In genomic region chr10:80663485-80664196, GRCm38 (mm10) we compare ENCODE assay signal across 10 mouse cellular contexts. TPM values are rescaled to one million over a fixed set of nuclear protein-coding genes. Genes with fewer than 3 reads are reported as not detected.
DNase-seq lines count a peak whose midpoint lies in the region; ATAC-seq and TF ChIP-seq lines count a peak whose summit lies in the region.
"Had no signal": no experiment of that assay in that cellular context is flagged by ENCODE, and none has a peak within 500 bp of the region (broad histone marks: within the 10 kb centered on the region; RNA-seq: fewer than 3 reads in every experiment).

No protein-coding gene starts in this region.

- peak; percentile 53 to 64 for DNase-seq in heart, adult 18-20 months
- DNase-seq in heart, adult 8-10 months (ENCODE audit: low spot score) = no peak
- DNase-seq in spleen, postnatal 36 days (ENCODE audit: low spot score in 2 of 2) = peak; percentile 78 to 80
- no peak for DNase-seq in spleen, postnatal 4 days (ENCODE audit: low spot score in 2 of 2)
- no peak for DNase-seq in limb, embryonic 10.5 days (ENCODE audit: low spot score)
- no peak for DNase-seq in cerebellum, adult 18-20 months
- DNase-seq: retina, postnatal 1 day had no signal

- H3K4me2 ChIP-seq in forebrain, embryonic 16.5 days (ENCODE audit: low read length) = no peak overlapping the region

- H3K9ac ChIP-seq in forebrain, embryonic 16.5 days (replicated peaks; ENCODE audit: low read depth, low read length) = no peak overlapping the region

- H3K27me3 ChIP-seq in limb, embryonic 10.5 days (ENCODE audit: low read depth, poor library complexity, severe bottlenecking) = no peaks in the 10 kb centered on the region
- no peaks in the 10 kb centered on the region for H3K27me3 ChIP-seq in small intestine, adult 2 months (ENCODE audit: control insufficient read depth, insufficient read depth, low read length)
- H3K27me3 ChIP-seq in forebrain, embryonic 16.5 days (replicated peaks; ENCODE audit: control insufficient read depth, insufficient read depth, low read length) = no peaks in the 10 kb centered on the region

- no peak for TF ChIP-seq POLR2A in small intestine, adult 2 months (IDR thresholded peaks at IDR 0.05; ENCODE audit: low read depth, low read length)

- H3K36me3 ChIP-seq in limb, embryonic 10.5 days = peaks cover 34% of the 10 kb centered on the region
- peaks cover 30% of the 10 kb centered on the region for H3K36me3 ChIP-seq in small intestine, adult 2 months (ENCODE audit: control insufficient read depth, insufficient read depth, low read length)
- H3K36me3 ChIP-seq in forebrain, embryonic 16.5 days (ENCODE audit: control insufficient read depth, insufficient read depth) = peaks cover 24% of the 10 kb centered on the region

- peak overlapping the region; percentile 64; the same call in 1 of the 2 replicates for H3K27ac ChIP-seq in limb, embryonic 10.5 days
- peak overlapping the region; percentile 97 for H3K27ac ChIP-seq in small intestine, adult 2 months (ENCODE audit: insufficient read depth, low read depth, low read length)
- no peak overlapping the region for H3K27ac ChIP-seq in forebrain, embryonic 16.5 days (ENCODE audit: low read length)

- H3K9me3 ChIP-seq in limb, embryonic 10.5 days (replicated peaks) = no peaks in the 10 kb centered on the region
- no peaks in the 10 kb centered on the region for H3K9me3 ChIP-seq in forebrain, embryonic 16.5 days (ENCODE audit: control insufficient read depth, low read length)
- H3K9me3 ChIP-seq: G1E had no signal

- no peak for ATAC-seq in forebrain, embryonic 16.5 days

- 29% methylated on average over 5 of the region's 5 CpGs for WGBS in limb, embryonic 10.5 days
- WGBS in small intestine, adult 2 months = 27% methylated on average over 5 of the region's 5 CpGs
- WGBS in forebrain, embryonic 16.5 days = 62% methylated on average over 5 of the region's 5 CpGs

- peaks cover 58% of the 10 kb centered on the region for H3K4me1 ChIP-seq in limb, embryonic 10.5 days
- H3K4me1 ChIP-seq in small intestine, adult 2 months (ENCODE audit: control insufficient read depth, insufficient read depth, insufficient read length, low read length) = peaks cover 24% of the 10 kb centered on the region
- H3K4me1 ChIP-seq in forebrain, embryonic 16.5 days (replicated peaks; ENCODE audit: control insufficient read depth, insufficient read depth, low read length) = peaks cover 9% of the 10 kb centered on the region; the same call in 1 of the 2 replicates

- H3K4me3 ChIP-seq in limb, embryonic 10.5 days = 0 out of 2 replicates have a peak overlapping the region, but pooled peaks have one; percentile 21
- no peak overlapping the region for H3K4me3 ChIP-seq in small intestine, adult 2 months (ENCODE audit: low read depth, low read length)
- H3K4me3 ChIP-seq in forebrain, embryonic 16.5 days (replicated peaks; ENCODE audit: low read length) = no peak overlapping the region

- TF ChIP-seq CTCF in small intestine, adult 2 months (IDR thresholded peaks at IDR 0.05; ENCODE audit: extremely low read depth, insufficient read length, insufficient replicate concordance, low read depth, low read length) = no peak

RNA-seq across cellular contexts. Expression of gene Btbd2, which starts 6.8 kb away (rescaled TPM):
- 10 to 100 TPM; 43.2 to 46.1 TPM for total RNA-seq in heart, adult 18-20 months (2021)
- 10 to 100 TPM; 44.0 to 52.5 (median 48.5) TPM for total RNA-seq in heart, adult 8-10 months (2022)
- polyA plus RNA-seq in limb, embryonic 10.5 days (2016; fragmentation: Nextera tagmentation; extraction: Ambion mirVana) = 84.9 and 98.6 TPM in 2 replicates
- 45.4 and 84.1 TPM in 2 replicates for polyA plus RNA-seq in small intestine, adult 2 months (2012; rRNA removed)
- 75.2 and 79.7 TPM in 2 replicates for polyA plus RNA-seq in forebrain, embryonic 16.5 days (2015; fragmentation: Nextera tagmentation; extraction: Ambion mirVana)

RNA-seq across cellular contexts. Expression of gene Mknk2, which starts 14.3 kb away (rescaled TPM):
- total RNA-seq in heart, adult 18-20 months (2021) = 100 to 1,000 TPM; 185 to 204 TPM
- 100 to 1,000 TPM; 197 to 243 (median 216) TPM for total RNA-seq in heart, adult 8-10 months (2022)
- polyA plus RNA-seq in limb, embryonic 10.5 days (2016; fragmentation: Nextera tagmentation; extraction: Ambion mirVana) = 137 and 153 TPM in 2 replicates
- 96.1 and 146 TPM in 2 replicates for polyA plus RNA-seq in small intestine, adult 2 months (2012; rRNA removed)
- 57.1 and 61.2 TPM in 2 replicates for polyA plus RNA-seq in forebrain, embryonic 16.5 days (2015; fragmentation: Nextera tagmentation; extraction: Ambion mirVana)

RNA-seq across cellular contexts. Expression of gene Mob3a, which starts 38.1 kb away (rescaled TPM):
- total RNA-seq in heart, adult 18-20 months (2021) = 1 to 10 TPM; 7.5 to 8.0 TPM
- total RNA-seq in heart, adult 8-10 months (2022) = 1 to 10 TPM; 3.8 to 6.0 (median 5.4) TPM
- 48.2 and 54.7 TPM in 2 replicates for polyA plus RNA-seq in limb, embryonic 10.5 days (2016; fragmentation: Nextera tagmentation; extraction: Ambion mirVana)
- 26.5 and 40.0 TPM in 2 replicates for polyA plus RNA-seq in small intestine, adult 2 months (2012; rRNA removed)
- 56.9 and 59.4 TPM in 2 replicates for polyA plus RNA-seq in forebrain, embryonic 16.5 days (2015; fragmentation: Nextera tagmentation; extraction: Ambion mirVana)

RNA-seq across cellular contexts. Expression of gene Izumo4, which starts 38.3 kb away (rescaled TPM):
- 1 to 10 TPM; 2.5 to 2.6 TPM for total RNA-seq in heart, adult 18-20 months (2021)
- total RNA-seq in heart, adult 8-10 months (2022) = 1 to 10 TPM; 2.2 to 5.3 (median 3.6) TPM
- 8.6 and 10.8 TPM in 2 replicates for polyA plus RNA-seq in limb, embryonic 10.5 days (2016; fragmentation: Nextera tagmentation; extraction: Ambion mirVana)
- polyA plus RNA-seq in small intestine, adult 2 months (2012; rRNA removed) = 20.8 and 36.3 TPM in 2 replicates
- polyA plus RNA-seq in forebrain, embryonic 16.5 days (2015; fragmentation: Nextera tagmentation; extraction: Ambion mirVana) = 32.5 and 44.1 TPM in 2 replicates

RNA-seq across cellular contexts. Expression of gene Csnk1g2, which starts 41.0 kb away (rescaled TPM):
- 100 to 1,000 TPM; 121 to 132 TPM for total RNA-seq in heart, adult 18-20 months (2021)
- total RNA-seq in heart, adult 8-10 months (2022) = 100 to 1,000 TPM; 119 to 132 (median 122) TPM
- polyA plus RNA-seq in limb, embryonic 10.5 days (2016; fragmentation: Nextera tagmentation; extraction: Ambion mirVana) = 237 and 255 TPM in 2 replicates
- polyA plus RNA-seq in small intestine, adult 2 months (2012; rRNA removed) = 115 and 266 TPM in 2 replicates
- 91.3 and 96.9 TPM in 2 replicates for polyA plus RNA-seq in forebrain, embryonic 16.5 days (2015; fragmentation: Nextera tagmentation; extraction: Ambion mirVana)

Comparison
In these comparisons a context has a peak if more than half of its experiments do, and no peak if none do; other contexts are left out.
1. DNase-seq: peak in heart, adult 18-20 months (2 of 2) and spleen, postnatal 36 days (2 of 2); none in heart, adult 8-10 months (single experiment), spleen, postnatal 4 days (0 of 2), limb, embryonic 10.5 days (single experiment) and cerebellum, adult 18-20 months (0 of 2).